Mouse (Mus musculus) neural tube, embryonic 12.5 days (tissue): ENCODE measurements at regions not wholly inside any gene's neighbourhood (a gene's known extent, or its start where the extent isn't known, plus 50 kb on each side); places are given as distances from the start of the nearest gene placed in this dataset.

Experiments
- ATAC-seq: fragments of 200-750 bp; cut with Nextera tagmentation; 2 replicates; pipeline ENCODE4 v1.8.0; 2017; ENCODE audit warnings: low read depth, mild to moderate bottlenecking, moderate TSS enrichment, moderate library complexity; ENCODE audit not compliant: low FRiP score
- H3K27ac ChIP-seq: fragments of 300-500 bp; sonication (generic); 2 replicates; pipeline ENCODE4 v1.5.1; 2016
- H3K27me3 ChIP-seq: fragments of 300-500 bp; sonication (generic); replicated peaks from 2 replicates; pipeline ENCODE4 v1.6.1; 2016; ENCODE audit warnings: mild to moderate bottlenecking
- H3K36me3 ChIP-seq: fragments of 300-500 bp; sonication (generic); 2 replicates; pipeline ENCODE4 v1.6.1; 2016; ENCODE audit warnings: mild to moderate bottlenecking
- H3K4me1 ChIP-seq: fragments of 300-500 bp; sonication (generic); 2 replicates; pipeline ENCODE4 v1.6.1; 2016
- H3K4me2 ChIP-seq: fragments of 300-500 bp; sonication (generic); replicated peaks from 2 replicates; pipeline ENCODE4 v1.6.1; 2016; ENCODE audit warnings: mild to moderate bottlenecking
- H3K4me3 ChIP-seq: fragments of 300-500 bp; sonication (generic); 2 replicates; pipeline ENCODE4 v1.5.1; 2016
- H3K9ac ChIP-seq: fragments of 300-500 bp; sonication (generic); 2 replicates; pipeline ENCODE4 v1.6.1; 2016; ENCODE audit warnings: mild to moderate bottlenecking
- H3K9me3 ChIP-seq: fragments of 300-500 bp; sonication (generic); 2 replicates; pipeline ENCODE4 v1.6.1; 2016; ENCODE audit warnings: mild to moderate bottlenecking
- WGBS: fragments of 180-500 bp; shearing (Covaris S2); methylation state at CpG from one replicate; pipeline ENCODE4 v1.1.7; 2016; 5-methylcytosine and 5-hydroxymethylcytosine counted together

GRCm38 (mm10) chr9:43472231-43472630 is 161.6 kb downstream of the Trim29 start:
- H3K9me3 ChIP-seq = no peaks in the 10 kb centered on the region
- H3K4me3 ChIP-seq = no peak overlapping the region
- 80% methylated on average over 2 of the region's 2 CpGs for WGBS

GRCm38 (mm10) chr9:43473164-43473563 is 162.5 kb downstream of the Trim29 start:
- ATAC-seq = no peak
- Histone ChIP-seq H3K36me3 (no peaks in the 10 kb centered on the region), H3K27me3 (no peaks in the 10 kb centered on the region), H3K4me2 (no peak overlapping the region), H3K27ac (no peak overlapping the region), H3K9me3 (no peaks in the 10 kb centered on the region), H3K4me1 (peaks cover 5% of the 10 kb centered on the region), H3K9ac (no peak overlapping the region), H3K4me3 (no peak overlapping the region)
- WGBS = 81% methylated on average over 1 of the region's 1 CpGs

More at GRCm38 (mm10) chr9:43472231-43472630, 161.6 kb downstream of the Trim29 start:
- Histone ChIP-seq H3K9ac (no peak overlapping the region), H3K27me3 (no peaks in the 10 kb centered on the region), H3K27ac (no peak overlapping the region), H3K36me3 (no peaks in the 10 kb centered on the region), H3K4me2 (no peak overlapping the region), H3K4me1 (peaks cover 5% of the 10 kb centered on the region)
- ATAC-seq = no peak

GRCm38 (mm10) chr9:43473601-43474302 is 163.1 kb downstream of the Trim29 start:
- no peak for ATAC-seq

GRCm38 (mm10) chr9:43474303-43474643 is 163.6 kb downstream of the Trim29 start:
- Histone ChIP-seq H3K4me1 (peaks cover 5% of the 10 kb centered on the region), H3K27ac (no peak overlapping the region), H3K9me3 (no peaks in the 10 kb centered on the region), H3K36me3 (no peaks in the 10 kb centered on the region), H3K9ac (no peak overlapping the region), H3K27me3 (no peaks in the 10 kb centered on the region), H3K4me2 (no peak overlapping the region), H3K4me3 (no peak overlapping the region)
- ATAC-seq = no peak
- 63% methylated on average over 4 of the region's 4 CpGs for WGBS

More at GRCm38 (mm10) chr9:43473601-43474302, 163.1 kb downstream of the Trim29 start:
- WGBS = 62% methylated on average over 16 of the region's 16 CpGs
- Histone ChIP-seq H3K27ac (no peak overlapping the region), H3K36me3 (no peaks in the 10 kb centered on the region), H3K9me3 (no peaks in the 10 kb centered on the region), H3K27me3 (no peaks in the 10 kb centered on the region), H3K4me1 (peaks cover 5% of the 10 kb centered on the region), H3K4me3 (no peak overlapping the region), H3K4me2 (no peak overlapping the region), H3K9ac (no peak overlapping the region)

- Histone ChIP-seq H3K4me1 (no peaks in the 10 kb centered on the region), H3K36me3 (no peaks in the 10 kb centered on the region), H3K4me3 (no peak overlapping the region), H3K27ac (no peak overlapping the region), H3K4me2 (no peak overlapping the region), H3K9ac (no peak overlapping the region), H3K9me3 (peaks cover 4% of the 10 kb centered on the region; the same call in 1 of the 2 replicates), H3K27me3 (no peaks in the 10 kb centered on the region)
- ATAC-seq = no peak
- WGBS = 52% methylated on average over 3 of the region's 3 CpGs
Measured at GRCm38 (mm10) chr9:43480826-43481591, 170.4 kb downstream of the Trim29 start.

GRCm38 (mm10) chr9:43482101-43483090 is 171.7 kb downstream of the Trim29 start:
- Histone ChIP-seq H3K9me3 (peaks cover 4% of the 10 kb centered on the region; the same call in 1 of the 2 replicates), H3K4me2 (no peak overlapping the region), H3K27me3 (no peaks in the 10 kb centered on the region), H3K4me3 (no peak overlapping the region), H3K9ac (no peak overlapping the region), H3K36me3 (no peaks in the 10 kb centered on the region), H3K27ac (no peak overlapping the region), H3K4me1 (no peaks in the 10 kb centered on the region)
- 77% methylated on average over 11 of the region's 11 CpGs for WGBS
- ATAC-seq = no peak

GRCm38 (mm10) chr9:43483195-43483594 is 172.5 kb downstream of the Trim29 start:
- H3K9me3 ChIP-seq = peaks cover 4% of the 10 kb centered on the region; the same call in 1 of the 2 replicates
- no peak overlapping the region for H3K27ac ChIP-seq
- no peak overlapping the region for H3K4me2 ChIP-seq
- ATAC-seq = no peak
- H3K36me3 ChIP-seq = no peaks in the 10 kb centered on the region
- H3K4me1 ChIP-seq = no peaks in the 10 kb centered on the region
- H3K4me3 ChIP-seq = no peak overlapping the region
- no peaks in the 10 kb centered on the region for H3K27me3 ChIP-seq
- no peak overlapping the region for H3K9ac ChIP-seq
- 86% methylated on average over 2 of the region's 2 CpGs for WGBS

- H3K27ac ChIP-seq = no peak overlapping the region
- no peak overlapping the region for H3K4me2 ChIP-seq
- H3K4me1 ChIP-seq = no peaks in the 10 kb centered on the region
- peaks cover 4% of the 10 kb centered on the region; the same call in 1 of the 2 replicates for H3K9me3 ChIP-seq
- no peaks in the 10 kb centered on the region for H3K36me3 ChIP-seq
- no peak overlapping the region for H3K4me3 ChIP-seq
- H3K27me3 ChIP-seq = no peaks in the 10 kb centered on the region
- no peak overlapping the region for H3K9ac ChIP-seq
- 84% methylated on average over 2 of the region's 2 CpGs for WGBS
- ATAC-seq = no peak
Measured at GRCm38 (mm10) chr9:43483906-43484305, 173.3 kb downstream of the Trim29 start.

- Histone ChIP-seq H3K4me2 (no peak overlapping the region), H3K4me1 (no peaks in the 10 kb centered on the region), H3K27ac (no peak overlapping the region), H3K36me3 (no peaks in the 10 kb centered on the region), H3K9ac (no peak overlapping the region), H3K9me3 (peaks cover 4% of the 10 kb centered on the region; the same call in 1 of the 2 replicates), H3K27me3 (no peaks in the 10 kb centered on the region), H3K4me3 (no peak overlapping the region)
- 62% methylated on average over 4 of the region's 4 CpGs for WGBS
- no peak for ATAC-seq
Measured at GRCm38 (mm10) chr9:43486704-43487103, 176.1 kb downstream of the Trim29 start.

GRCm38 (mm10) chr9:43489205-43489604 is 178.6 kb downstream of the Trim29 start:
- no peaks in the 10 kb centered on the region for H3K36me3 ChIP-seq
- WGBS = 78% methylated on average over 8 of the region's 8 CpGs
- no peaks in the 10 kb centered on the region for H3K4me1 ChIP-seq
- H3K4me3 ChIP-seq = no peak overlapping the region
- no peaks in the 10 kb centered on the region for H3K27me3 ChIP-seq
- no peak overlapping the region for H3K4me2 ChIP-seq
- ATAC-seq = no peak
- no peak overlapping the region for H3K9ac ChIP-seq
- H3K9me3 ChIP-seq = no peaks in the 10 kb centered on the region
- H3K27ac ChIP-seq = no peak overlapping the region

GRCm38 (mm10) chr9:43491024-43491751 is 180.5 kb downstream of the Trim29 start:
- H3K27me3 ChIP-seq = no peaks in the 10 kb centered on the region
- no peak overlapping the region for H3K9ac ChIP-seq
- H3K4me1 ChIP-seq = no peaks in the 10 kb centered on the region
- ATAC-seq = no peak
- H3K27ac ChIP-seq = no peak overlapping the region
- no peaks in the 10 kb centered on the region for H3K9me3 ChIP-seq
- H3K4me3 ChIP-seq = no peak overlapping the region
- H3K4me2 ChIP-seq = no peak overlapping the region
- no peaks in the 10 kb centered on the region for H3K36me3 ChIP-seq
- WGBS = 71% methylated on average over 12 of the region's 12 CpGs
